31 mouse cellular contexts compared by ENCODE assay signal in the genomic region with DNA sequence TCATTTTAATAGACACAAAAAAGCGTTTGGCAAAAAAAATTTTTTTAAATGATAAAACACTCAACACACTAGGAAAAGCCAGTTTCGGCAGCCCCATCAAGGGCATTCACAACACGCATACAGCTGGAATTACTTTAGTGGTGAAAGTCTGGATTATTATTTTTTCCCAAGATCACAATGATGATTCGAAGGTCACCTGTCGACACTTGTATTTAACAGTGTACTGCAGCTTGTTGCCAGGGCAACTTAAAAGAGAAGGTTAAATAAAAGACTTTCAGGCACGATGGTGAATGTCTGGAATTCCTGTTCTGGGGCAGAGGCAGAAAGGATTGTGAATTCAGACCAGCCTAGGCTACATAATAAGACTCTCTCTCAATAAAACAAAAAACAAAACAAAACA. TPM values are rescaled to one million over a fixed set of nuclear protein-coding genes. Genes with fewer than 3 reads are reported as not detected.
DNase-seq lines count a peak whose midpoint lies in the region; ATAC-seq lines count a peak whose summit lies in the region.
"Had no signal": no experiment of that assay in that cellular context is flagged by ENCODE, and none has a peak within 500 bp of the region (broad histone marks: within the 10 kb centered on the region; RNA-seq: fewer than 3 reads in every experiment).

No protein-coding gene starts in this region.

- ATAC-seq in limb, embryonic 11.5 days (ENCODE audit: insufficient number of reproducible peaks, low FRiP score, low TSS enrichment, low read depth): 0 out of 2 replicates have a peak, but pooled peaks have one; percentile 21
- ATAC-seq: activated CD4-positive, CD25-positive, alpha-beta regulatory T cell, adult 4 months; forebrain, embryonic 15.5 days; hindbrain, embryonic 16.5 days; intestine, embryonic 15.5 days had no signal

- H3K27me3 ChIP-seq in limb, embryonic 11.5 days (ENCODE audit: control insufficient read depth, insufficient read depth, low read length): no peaks in the 10 kb centered on the region
- no peaks in the 10 kb centered on the region for H3K27me3 ChIP-seq in limb, embryonic 10.5 days (ENCODE audit: low read depth, poor library complexity, severe bottlenecking)
- H3K27me3 ChIP-seq: CH12.LX; embryonic facial prominence, embryonic 13.5 days; forebrain, embryonic 12.5 days; forebrain, embryonic 15.5 days; heart, embryonic 12.5 days; heart, embryonic 15.5 days; hindbrain, embryonic 13.5 days; intestine, embryonic 15.5 days had no signal

- H3K36me3 ChIP-seq in limb, embryonic 11.5 days (ENCODE audit: control insufficient read depth, insufficient read depth, low read length): no peaks in the 10 kb centered on the region
- no peaks in the 10 kb centered on the region for H3K36me3 ChIP-seq in limb, embryonic 10.5 days
- H3K36me3 ChIP-seq: embryonic facial prominence, embryonic 13.5 days; forebrain, embryonic 12.5 days; forebrain, embryonic 15.5 days; G1E; heart, embryonic 12.5 days; heart, embryonic 15.5 days; hindbrain, embryonic 10.5 days; hindbrain, embryonic 13.5 days; intestine, embryonic 15.5 days had no signal

- no peak overlapping the region for H3K4me3 ChIP-seq in limb, embryonic 11.5 days (ENCODE audit: low read depth, low read length)
- no peak overlapping the region for H3K4me3 ChIP-seq in limb, embryonic 10.5 days
- H3K4me3 ChIP-seq: embryonic facial prominence, embryonic 13.5 days; erythroblast, embryonic 14.5 days; forebrain, embryonic 12.5 days; forebrain, embryonic 15.5 days; heart, embryonic 12.5 days; heart, embryonic 15.5 days; hindbrain, embryonic 10.5 days; hindbrain, embryonic 13.5 days; intestine, embryonic 15.5 days had no signal

- no peak overlapping the region for H3K9ac ChIP-seq in limb, embryonic 11.5 days (ENCODE audit: low read length)
- H3K9ac ChIP-seq: embryonic facial prominence, embryonic 13.5 days; forebrain, embryonic 12.5 days; forebrain, embryonic 15.5 days; heart, embryonic 12.5 days; heart, embryonic 15.5 days; hindbrain, embryonic 13.5 days; intestine, embryonic 15.5 days had no signal

- no peak overlapping the region for H3K4me2 ChIP-seq in limb, embryonic 11.5 days (ENCODE audit: low read depth, severe bottlenecking)
- H3K4me2 ChIP-seq: embryonic facial prominence, embryonic 13.5 days; forebrain, embryonic 12.5 days; forebrain, embryonic 15.5 days; heart, embryonic 12.5 days; heart, embryonic 15.5 days; hindbrain, embryonic 13.5 days; intestine, embryonic 15.5 days had no signal

- DNase-seq in embryo, embryonic 10.5 days (ENCODE audit: low spot score): peak; percentile 34
- no peak for DNase-seq in embryo, embryonic 9.5 days (ENCODE audit: extremely low spot score)
- DNase-seq in limb, embryonic 11.5 days (ENCODE audit: low spot score): no peak
- no peak for DNase-seq in limb, embryonic 10.5 days (ENCODE audit: low spot score)
- DNase-seq in 3T3-L1 (ENCODE audit: low read depth, low spot score): peak; percentile 46
- DNase-seq in forelimb bud, embryonic 11.5 days (ENCODE audit: low read depth, low spot score): peak; percentile 60
- DNase-seq in layer of hippocampus, adult 9-10 months (ENCODE audit: low spot score): no peak
- DNase-seq: adrenal gland, adult 8-10 months; adrenal gland, postnatal 25 days; B cell, adult 2 months; cerebellum, adult 11-12 months; cerebellum, adult 8-10 months; cerebellum, postnatal 10 days; cerebellum, postnatal 36 days; gastrocnemius, postnatal 25 days; heart, adult 18-20 months; heart, postnatal 10 days; heart, postnatal 36 days had no signal

- H3K9me3 ChIP-seq in limb, embryonic 11.5 days (ENCODE audit: control insufficient read depth, low read length): no peaks in the 10 kb centered on the region
- no peaks in the 10 kb centered on the region for H3K9me3 ChIP-seq in limb, embryonic 10.5 days (replicated peaks)
- H3K9me3 ChIP-seq: embryonic facial prominence, embryonic 13.5 days; forebrain, embryonic 12.5 days; forebrain, embryonic 15.5 days; G1E; heart, embryonic 12.5 days; heart, embryonic 15.5 days; hindbrain, embryonic 10.5 days; hindbrain, embryonic 13.5 days; intestine, embryonic 15.5 days had no signal

- H3K27ac ChIP-seq in limb, embryonic 11.5 days (replicated peaks; ENCODE audit: low read depth, low read length): no peak overlapping the region
- no peak overlapping the region for H3K27ac ChIP-seq in limb, embryonic 10.5 days
- H3K27ac ChIP-seq: embryonic facial prominence, embryonic 13.5 days; forebrain, embryonic 12.5 days; forebrain, embryonic 15.5 days; heart, embryonic 15.5 days; hindbrain, embryonic 10.5 days; hindbrain, embryonic 13.5 days; intestine, embryonic 15.5 days had no signal

- 60% methylated on average over 6 of the region's 6 CpGs for WGBS in limb, embryonic 11.5 days
- WGBS in limb, embryonic 10.5 days: 69% methylated on average over 6 of the region's 6 CpGs

- no peaks in the 10 kb centered on the region for H3K4me1 ChIP-seq in limb, embryonic 11.5 days (ENCODE audit: control insufficient read depth, insufficient read depth, low read length)
- H3K4me1 ChIP-seq in limb, embryonic 10.5 days: no peaks in the 10 kb centered on the region
- H3K4me1 ChIP-seq: embryonic facial prominence, embryonic 13.5 days; forebrain, embryonic 12.5 days; forebrain, embryonic 15.5 days; heart, embryonic 12.5 days; heart, embryonic 15.5 days; hindbrain, embryonic 13.5 days had no signal

RNA-seq across cellular contexts. Expression of a gene that starts 13.7 kb away (rescaled TPM):
- 53.9 and 63.4 TPM in 2 replicates for polyA plus RNA-seq in limb, embryonic 11.5 days (2014; fragmentation: Nextera tagmentation; extraction: Ambion mirVana)
- polyA plus RNA-seq in limb, embryonic 10.5 days (2016; fragmentation: Nextera tagmentation; extraction: Ambion mirVana): 48.2 and 57.4 TPM in 2 replicates

RNA-seq across cellular contexts. Expression of a gene that starts 41.8 kb away (rescaled TPM):
- 318 and 345 TPM in 2 replicates for polyA plus RNA-seq in limb, embryonic 11.5 days (2014; fragmentation: Nextera tagmentation; extraction: Ambion mirVana)
- polyA plus RNA-seq in limb, embryonic 10.5 days (2016; fragmentation: Nextera tagmentation; extraction: Ambion mirVana): 329 and 335 TPM in 2 replicates
- polyA plus RNA-seq: erythroblast, embryonic 14.5 days had no signal

RNA-seq across cellular contexts. Expression of a gene that starts 41.9 kb away (rescaled TPM):
- 64.3 and 70.1 TPM in 2 replicates for polyA plus RNA-seq in limb, embryonic 11.5 days (2014; fragmentation: Nextera tagmentation; extraction: Ambion mirVana)
- 82.0 and 85.6 TPM in 2 replicates for polyA plus RNA-seq in limb, embryonic 10.5 days (2016; fragmentation: Nextera tagmentation; extraction: Ambion mirVana)

Comparison
In these comparisons a context has a peak if more than half of its experiments do, and no peak if none do; other contexts are left out.
1. DNase-seq: peak in embryo, embryonic 10.5 days (single experiment), 3T3-L1 (single experiment) and forelimb bud, embryonic 11.5 days (single experiment); none in embryo, embryonic 9.5 days (single experiment), limb, embryonic 11.5 days (single experiment), limb, embryonic 10.5 days (single experiment) and layer of hippocampus, adult 9-10 months (single experiment).